Mouse (Mus musculus): ENCODE measurements around the gene Gm20538.

The Gm20538 gene

GRCm38 (mm10) chr19:44552731-44553130 lies at the start of gene Gm20538:
Gene Gm20538, minus strand, starts transcription at chr19:44552831.
- no peak for DNase-seq (ENCODE audit: low spot score in 2 of 2)

GRCm38 (mm10) chr19:44594180-44594579 lies 41.5 kb upstream of the Gm20538 start:
- no peak for DNase-seq (ENCODE audit: low spot score in 2 of 2)

- DNase-seq (ENCODE audit: low spot score in 2 of 2): no peak
Measured at GRCm38 (mm10) chr19:44591638-44592037, 39.0 kb upstream of the Gm20538 start.

GRCm38 (mm10) chr19:44590992-44591391 lies 38.4 kb upstream of the Gm20538 start:
- DNase-seq (ENCODE audit: low spot score in 2 of 2): no peak

- no peak for DNase-seq (ENCODE audit: low spot score in 2 of 2)
Measured at GRCm38 (mm10) chr19:44589591-44590223, 37.1 kb upstream of the Gm20538 start.

GRCm38 (mm10) chr19:44588036-44588435 lies 35.4 kb upstream of the Gm20538 start:
- DNase-seq (ENCODE audit: low spot score in 2 of 2): no peak

- DNase-seq (ENCODE audit: low spot score in 2 of 2): peak; percentile 85 to 90
Measured at GRCm38 (mm10) chr19:44582638-44583309, 30.1 kb upstream of the Gm20538 start.

GRCm38 (mm10) chr19:44582103-44582502 lies 29.5 kb upstream of the Gm20538 start:
- no peak for DNase-seq (ENCODE audit: low spot score in 2 of 2)

- no peak for DNase-seq (ENCODE audit: low spot score in 2 of 2)
Measured at GRCm38 (mm10) chr19:44578038-44578437, 25.4 kb upstream of the Gm20538 start.

- DNase-seq (ENCODE audit: low spot score in 2 of 2): no peak
Measured at GRCm38 (mm10) chr19:44576275-44576674, 23.6 kb upstream of the Gm20538 start.

- DNase-seq (ENCODE audit: low spot score in 2 of 2): no peak
Measured at GRCm38 (mm10) chr19:44567763-44568162, 15.1 kb upstream of the Gm20538 start.

GRCm38 (mm10) chr19:44564006-44564405 lies 11.4 kb upstream of the Gm20538 start:
- DNase-seq (ENCODE audit: low spot score in 2 of 2): no peak

- DNase-seq (ENCODE audit: low spot score in 2 of 2): peak; percentile 92
Measured at GRCm38 (mm10) chr19:44562652-44563206, 10.1 kb upstream of the Gm20538 start, which contains the start of gene Hif1an. Gene Hif1an, plus strand, starts transcription at chr19:44562850.

- DNase-seq (ENCODE audit: low spot score in 2 of 2): peak; percentile 90 to 93
Measured at GRCm38 (mm10) chr19:44554861-44555590, 2.4 kb upstream of the Gm20538 start, which contains the start of gene Ndufb8. Gene Ndufb8, minus strand, starts transcription at chr19:44555440.

- DNase-seq (ENCODE audit: low spot score in 2 of 2): no peak
Measured at GRCm38 (mm10) chr19:44554490-44554860, 1.8 kb upstream of the Gm20538 start.

- DNase-seq (ENCODE audit: low spot score in 2 of 2): no peak
Measured at GRCm38 (mm10) chr19:44553286-44553685, 655 bp upstream of the Gm20538 start.

- DNase-seq (ENCODE audit: low spot score in 2 of 2): no peak
Measured at GRCm38 (mm10) chr19:44545321-44546041, 7.2 kb downstream of the Gm20538 start, which contains the start of gene Sec31b. Gene Sec31b, minus strand, starts transcription at chr19:44545864.

- DNase-seq (ENCODE audit: low spot score in 2 of 2): peak; percentile 25 to 32
Measured at GRCm38 (mm10) chr19:44544775-44545174, 7.9 kb downstream of the Gm20538 start.

- no peak for DNase-seq (ENCODE audit: low spot score in 2 of 2)
Measured at GRCm38 (mm10) chr19:44544372-44544771, 8.3 kb downstream of the Gm20538 start.

GRCm38 (mm10) chr19:44542694-44543178 lies 9.9 kb downstream of the Gm20538 start:
- DNase-seq (ENCODE audit: low spot score in 2 of 2): no peak

GRCm38 (mm10) chr19:44537416-44537815 lies 15.2 kb downstream of the Gm20538 start:
- no peak for DNase-seq (ENCODE audit: low spot score in 2 of 2)

Data from right cerebral cortex, postnatal 36 days (tissue).